Mouse (Mus musculus): ENCODE measurements around the gene Pcbp3.

DNA sequence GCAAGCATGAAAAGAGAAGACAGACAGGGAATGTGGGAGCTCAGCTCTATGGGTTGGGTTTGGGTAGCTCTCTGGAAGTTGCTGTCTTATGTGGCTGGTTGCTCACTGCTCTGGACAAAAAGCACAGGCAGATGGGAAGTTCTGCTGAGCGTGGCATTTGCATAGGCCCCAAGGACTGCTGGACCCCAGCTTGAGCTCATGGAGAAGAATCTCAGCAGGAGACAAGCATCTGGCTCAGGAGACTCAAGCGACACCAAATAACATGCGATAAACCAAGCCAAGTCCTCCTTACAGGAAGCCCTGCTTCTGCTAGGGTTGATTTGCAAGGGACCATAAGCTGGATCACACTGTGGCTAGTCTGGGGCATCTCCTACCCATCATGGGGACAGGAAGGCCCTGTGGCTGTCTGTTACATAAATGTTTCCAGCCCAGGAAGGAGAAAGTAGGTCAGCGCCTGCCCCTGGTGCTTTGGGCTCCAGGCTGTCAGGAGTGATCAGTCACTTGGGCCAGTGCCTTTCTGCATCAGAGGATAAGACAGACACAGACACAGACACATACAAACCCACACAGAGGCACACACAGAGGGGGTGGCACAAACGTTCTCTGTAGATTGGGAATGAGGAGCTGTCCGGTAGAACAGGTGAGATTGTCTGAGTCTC, 159.7 kb downstream of the Pcbp3 start:
- TF ChIP-seq GATA1 (IDR thresholded peaks at IDR 0.05; ENCODE audit: borderline replicate concordance, low read length) = no peak
- no peak for TF ChIP-seq FLI1 (IDR thresholded peaks at IDR 0.05; ENCODE audit: low read length)
